Mouse (Mus musculus): ENCODE measurements at regions not wholly inside any gene's neighbourhood (a gene's known extent, or its start where the extent isn't known, plus 50 kb on each side); places are given as distances from the start of the nearest gene placed in this dataset.

DNA sequence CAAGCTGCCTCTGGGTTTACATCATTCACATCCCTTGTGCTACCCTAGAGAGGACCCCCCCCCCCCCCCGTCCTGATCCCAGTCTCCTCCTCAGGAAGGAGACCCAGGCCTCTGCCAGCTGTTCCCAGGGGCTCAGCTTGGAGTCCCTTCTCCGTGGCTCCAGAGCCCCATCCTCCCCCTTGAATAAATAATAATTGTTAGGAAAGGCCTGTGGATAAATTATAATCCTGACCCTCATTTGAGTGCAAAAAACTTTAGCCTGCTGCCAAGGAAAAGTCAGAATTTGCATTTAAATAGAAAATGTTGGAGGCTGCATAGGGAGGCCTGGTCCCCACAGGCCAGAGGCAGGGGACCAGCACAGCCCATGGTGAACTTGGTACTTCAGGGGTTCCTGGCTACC lies 136.0 kb upstream of the Gm26897 start:
- no peak for DNase-seq
- no peak for TF ChIP-seq POLR2A (IDR thresholded peaks at IDR 0.05; ENCODE audit: low read depth, low read length)
- TF ChIP-seq CTCF (conservative IDR thresholded peaks at IDR 0.05; ENCODE audit: insufficient read depth, insufficient read length, low read depth, low read length), result no peak

DNA sequence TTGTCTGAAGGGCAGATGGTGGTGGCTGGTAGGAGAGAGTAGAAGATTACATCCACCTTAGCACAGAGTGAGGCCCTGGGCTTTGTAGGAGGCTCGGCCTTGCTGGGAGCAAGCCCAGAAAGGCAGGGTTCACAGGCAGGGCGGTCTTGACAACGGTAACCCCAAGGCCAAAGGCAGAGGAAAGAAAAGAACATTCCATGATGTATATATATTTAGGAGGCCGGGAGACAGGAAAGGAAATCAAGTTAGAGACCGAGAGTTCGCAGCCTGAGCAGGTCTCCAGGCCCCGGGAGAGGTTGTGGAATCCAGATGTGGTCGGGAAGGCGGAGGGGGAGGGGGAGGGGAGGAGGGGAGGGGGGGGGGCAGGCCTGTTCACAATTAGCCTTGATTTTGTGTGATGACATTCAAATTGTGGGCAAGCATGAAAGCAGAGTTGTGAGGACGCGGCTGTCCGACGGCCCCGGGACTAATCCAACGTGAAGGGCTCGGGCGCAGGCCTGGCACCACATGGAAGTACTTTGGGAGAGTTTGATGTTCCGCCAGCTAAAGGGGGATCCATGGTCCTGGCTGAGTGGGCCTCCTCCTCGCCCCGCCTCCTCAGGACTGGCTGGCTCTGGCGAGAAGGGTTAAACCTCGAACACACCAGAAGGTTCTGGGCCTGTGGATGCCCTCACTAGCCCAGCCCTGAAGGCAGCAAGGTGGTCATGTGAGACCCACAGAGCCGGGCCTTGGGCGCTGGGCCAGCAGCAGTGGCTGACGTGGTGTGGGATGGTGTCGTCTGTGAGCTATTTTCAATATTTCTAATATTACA lies 131.8 kb upstream of the Gm26897 start:
- Histone ChIP-seq H3K4me1 (ENCODE audit: control insufficient read depth, insufficient read depth, low read length) (no peaks in the 10 kb centered on the region), H3K4me3 (ENCODE audit: insufficient read depth, low read depth, low read length) (no peak overlapping the region), H3K36me3 (ENCODE audit: control insufficient read depth, insufficient read depth, low read length) (no peaks in the 10 kb centered on the region), H3K27ac (ENCODE audit: insufficient read depth, low read depth, low read length) (no peak overlapping the region), H3K27me3 (replicated peaks; ENCODE audit: control insufficient read depth, insufficient read depth, low read length) (no peaks in the 10 kb centered on the region)
- no peak for DNase-seq
- no peak for TF ChIP-seq CTCF (conservative IDR thresholded peaks at IDR 0.05; ENCODE audit: insufficient read depth, insufficient read length, low read depth, low read length)
- no peak for TF ChIP-seq POLR2A (IDR thresholded peaks at IDR 0.05; ENCODE audit: low read depth, low read length)
- WGBS, result 79% methylated on average over 26 of the region's 26 CpGs

More for the DNA sequence above, 136.0 kb upstream of the Gm26897 start:
- Histone ChIP-seq H3K27ac (ENCODE audit: insufficient read depth, low read depth, low read length) (no peak overlapping the region), H3K4me3 (ENCODE audit: insufficient read depth, low read depth, low read length) (no peak overlapping the region), H3K4me1 (ENCODE audit: control insufficient read depth, insufficient read depth, low read length) (no peaks in the 10 kb centered on the region), H3K27me3 (replicated peaks; ENCODE audit: control insufficient read depth, insufficient read depth, low read length) (no peaks in the 10 kb centered on the region), H3K36me3 (ENCODE audit: control insufficient read depth, insufficient read depth, low read length) (no peaks in the 10 kb centered on the region)
- 50% methylated on average over 2 of the region's 2 CpGs for WGBS

GRCm38 (mm10) chr5:111613687-111614086 lies 120.0 kb upstream of the Gm26897 start:
- no peak for DNase-seq
- Histone ChIP-seq H3K4me1 (ENCODE audit: control insufficient read depth, insufficient read depth, low read length) (no peaks in the 10 kb centered on the region), H3K4me3 (ENCODE audit: insufficient read depth, low read depth, low read length) (no peak overlapping the region), H3K27ac (ENCODE audit: insufficient read depth, low read depth, low read length) (no peak overlapping the region), H3K27me3 (replicated peaks; ENCODE audit: control insufficient read depth, insufficient read depth, low read length) (no peaks in the 10 kb centered on the region), H3K36me3 (ENCODE audit: control insufficient read depth, insufficient read depth, low read length) (no peaks in the 10 kb centered on the region)
- 65% methylated on average over 1 of the region's 1 CpGs for WGBS
- TF ChIP-seq CTCF (conservative IDR thresholded peaks at IDR 0.05; ENCODE audit: insufficient read depth, insufficient read length, low read depth, low read length) (no peak), POLR2A (IDR thresholded peaks at IDR 0.05; ENCODE audit: low read depth, low read length) (no peak)

GRCm38 (mm10) chr5:111619974-111620373 lies 113.8 kb upstream of the Gm26897 start:
- Histone ChIP-seq H3K27ac (ENCODE audit: insufficient read depth, low read depth, low read length) (no peak overlapping the region), H3K4me1 (ENCODE audit: control insufficient read depth, insufficient read depth, low read length) (no peaks in the 10 kb centered on the region), H3K27me3 (replicated peaks; ENCODE audit: control insufficient read depth, insufficient read depth, low read length) (no peaks in the 10 kb centered on the region), H3K36me3 (ENCODE audit: control insufficient read depth, insufficient read depth, low read length) (no peaks in the 10 kb centered on the region), H3K4me3 (ENCODE audit: insufficient read depth, low read depth, low read length) (no peak overlapping the region)
- DNase-seq, result peak; percentile 17
- 48% methylated on average over 9 of the region's 9 CpGs for WGBS
- no peak for TF ChIP-seq POLR2A (IDR thresholded peaks at IDR 0.05; ENCODE audit: low read depth, low read length)
- TF ChIP-seq CTCF (conservative IDR thresholded peaks at IDR 0.05; ENCODE audit: insufficient read depth, insufficient read length, low read depth, low read length), result no peak

- H3K27me3 ChIP-seq (replicated peaks; ENCODE audit: control insufficient read depth, insufficient read depth, low read length), result no peaks in the 10 kb centered on the region
- 64% methylated on average over 6 of the region's 6 CpGs for WGBS
- DNase-seq, result peak; percentile 7
- peak; percentile 24; the same call in 1 of the 2 replicates for TF ChIP-seq CTCF (conservative IDR thresholded peaks at IDR 0.05; ENCODE audit: insufficient read depth, insufficient read length, low read depth, low read length)
- TF ChIP-seq POLR2A (IDR thresholded peaks at IDR 0.05; ENCODE audit: low read depth, low read length), result no peak
- H3K4me1 ChIP-seq (ENCODE audit: control insufficient read depth, insufficient read depth, low read length), result no peaks in the 10 kb centered on the region
- H3K4me3 ChIP-seq (ENCODE audit: insufficient read depth, low read depth, low read length), result no peak overlapping the region
- no peaks in the 10 kb centered on the region for H3K36me3 ChIP-seq (ENCODE audit: control insufficient read depth, insufficient read depth, low read length)
- no peak overlapping the region for H3K27ac ChIP-seq (ENCODE audit: insufficient read depth, low read depth, low read length)
Measured at GRCm38 (mm10) chr5:111620626-111621025, 113.1 kb upstream of the Gm26897 start.

DNA sequence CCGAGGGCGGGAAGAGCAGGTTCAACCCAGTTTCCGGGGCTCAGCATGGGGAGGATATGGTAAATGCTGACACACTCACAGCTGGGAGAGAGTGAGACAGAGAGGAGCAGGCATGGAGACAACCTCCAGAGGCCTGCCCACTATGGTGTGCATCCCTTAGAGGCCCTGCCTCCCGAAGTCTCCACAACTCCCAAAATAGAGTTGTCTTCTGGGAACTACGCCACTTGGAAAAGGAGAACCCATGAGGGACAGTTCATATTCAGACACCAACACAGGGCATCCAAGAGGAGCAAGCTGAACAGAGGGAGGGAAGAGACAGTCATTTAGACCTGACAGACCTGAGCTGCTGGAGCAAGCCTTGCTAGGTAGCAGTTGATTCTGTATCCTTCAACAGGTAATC lies 111.2 kb upstream of the Gm26897 start:
- Histone ChIP-seq H3K4me3 (ENCODE audit: insufficient read depth, low read depth, low read length) (no peak overlapping the region), H3K36me3 (ENCODE audit: control insufficient read depth, insufficient read depth, low read length) (no peaks in the 10 kb centered on the region), H3K27me3 (replicated peaks; ENCODE audit: control insufficient read depth, insufficient read depth, low read length) (no peaks in the 10 kb centered on the region), H3K4me1 (ENCODE audit: control insufficient read depth, insufficient read depth, low read length) (no peaks in the 10 kb centered on the region), H3K27ac (ENCODE audit: insufficient read depth, low read depth, low read length) (no peak overlapping the region)
- TF ChIP-seq POLR2A (IDR thresholded peaks at IDR 0.05; ENCODE audit: low read depth, low read length) (no peak), CTCF (conservative IDR thresholded peaks at IDR 0.05; ENCODE audit: insufficient read depth, insufficient read length, low read depth, low read length) (no peak)
- no peak for DNase-seq
- 82% methylated on average over 5 of the region's 5 CpGs for WGBS

DNA sequence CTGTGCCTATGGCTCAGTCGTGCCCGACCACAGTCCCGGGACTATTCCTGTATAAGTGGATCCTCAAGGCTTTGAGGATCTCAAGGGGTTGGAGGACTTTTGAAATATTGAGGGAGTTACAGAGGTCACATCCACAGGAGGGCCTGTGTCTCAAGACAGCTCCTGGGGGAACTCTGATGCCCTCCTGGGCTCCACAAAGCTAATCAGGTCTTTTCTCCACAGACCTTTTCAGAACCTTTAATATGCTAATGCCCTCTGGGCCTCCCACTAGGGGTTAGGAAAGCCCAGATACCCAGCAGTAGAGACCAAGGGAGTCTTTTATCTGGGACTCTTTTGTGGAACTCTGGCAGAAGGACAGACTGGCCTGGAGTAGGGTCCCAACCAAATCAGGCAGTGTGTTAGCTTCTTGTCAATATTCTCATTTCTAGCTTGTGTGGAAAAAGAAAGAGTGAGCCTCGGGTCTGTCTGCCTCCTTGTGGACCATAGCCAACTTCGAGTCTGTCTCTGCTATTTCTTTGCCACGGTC lies 107.4 kb upstream of the Gm26897 start:
- H3K27ac ChIP-seq (ENCODE audit: insufficient read depth, low read depth, low read length), result no peak overlapping the region
- no peak for TF ChIP-seq CTCF (conservative IDR thresholded peaks at IDR 0.05; ENCODE audit: insufficient read depth, insufficient read length, low read depth, low read length)
- TF ChIP-seq POLR2A (IDR thresholded peaks at IDR 0.05; ENCODE audit: low read depth, low read length), result no peak
- no peak for DNase-seq
- no peaks in the 10 kb centered on the region for H3K27me3 ChIP-seq (replicated peaks; ENCODE audit: control insufficient read depth, insufficient read depth, low read length)
- no peaks in the 10 kb centered on the region for H3K36me3 ChIP-seq (ENCODE audit: control insufficient read depth, insufficient read depth, low read length)
- H3K4me3 ChIP-seq (ENCODE audit: insufficient read depth, low read depth, low read length), result no peak overlapping the region
- WGBS, result 51% methylated on average over 6 of the region's 6 CpGs
- H3K4me1 ChIP-seq (ENCODE audit: control insufficient read depth, insufficient read depth, low read length), result no peaks in the 10 kb centered on the region
